Mouse (Mus musculus): ENCODE data around the gene Mospd3. TPM values are rescaled to one million over a fixed set of nuclear protein-coding genes. Genes with fewer than 3 reads are reported as not detected.

Gene Mospd3
- total RNA-seq (2015) (95.4 and 97.5 TPM in 2 replicates), total RNA-seq (2017) (3.6 and 5.5 TPM in 2 replicates)

DNA sequence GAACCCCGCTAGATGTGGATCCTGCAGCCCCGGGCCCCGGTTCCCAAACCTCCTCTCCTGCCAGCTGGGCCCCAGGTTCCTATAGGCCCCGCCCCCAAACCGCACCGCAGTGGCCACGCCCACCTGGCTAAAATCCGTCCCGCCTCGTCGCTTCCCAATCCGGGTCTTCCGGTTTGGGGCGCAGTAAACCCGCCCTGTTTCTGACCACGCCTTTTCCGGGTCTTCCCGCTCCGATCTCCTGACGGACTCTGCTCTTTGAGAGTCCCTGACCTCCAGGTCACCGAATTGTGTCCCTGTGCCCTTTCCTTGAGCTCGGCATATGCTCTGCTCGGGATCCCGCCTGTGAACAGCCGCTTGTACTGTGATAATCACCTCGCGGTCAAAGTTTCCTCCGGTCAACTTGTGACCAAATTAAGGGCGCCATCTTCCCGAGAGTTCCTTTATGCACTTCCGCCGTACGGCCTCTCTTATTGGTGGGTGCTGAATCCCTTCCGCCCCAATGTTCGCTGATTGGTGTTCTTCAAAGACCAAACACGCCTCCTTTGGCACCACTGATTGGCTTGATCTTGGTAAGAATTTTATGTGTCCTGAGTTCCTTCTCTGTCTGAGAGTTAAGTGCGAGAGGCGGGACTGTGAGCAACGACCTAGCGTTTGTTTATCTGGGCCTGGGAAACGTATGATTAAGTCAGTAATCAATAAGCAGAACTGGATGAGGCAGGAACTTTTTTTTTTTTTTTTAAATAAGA, at the start of gene Mospd3:
Gene Mospd3, minus strand, starts transcription at position 440 of the 746 bp plus-strand sequence.
- peak; percentile 76 for ATAC-seq (replicated peaks; ENCODE audit: poor library complexity)

- peak; percentile 35 for ATAC-seq (replicated peaks; ENCODE audit: poor library complexity)
Measured at GRCm38 (mm10) chr5:137649669-137650571, 49.1 kb upstream of the Mospd3 start.

DNA sequence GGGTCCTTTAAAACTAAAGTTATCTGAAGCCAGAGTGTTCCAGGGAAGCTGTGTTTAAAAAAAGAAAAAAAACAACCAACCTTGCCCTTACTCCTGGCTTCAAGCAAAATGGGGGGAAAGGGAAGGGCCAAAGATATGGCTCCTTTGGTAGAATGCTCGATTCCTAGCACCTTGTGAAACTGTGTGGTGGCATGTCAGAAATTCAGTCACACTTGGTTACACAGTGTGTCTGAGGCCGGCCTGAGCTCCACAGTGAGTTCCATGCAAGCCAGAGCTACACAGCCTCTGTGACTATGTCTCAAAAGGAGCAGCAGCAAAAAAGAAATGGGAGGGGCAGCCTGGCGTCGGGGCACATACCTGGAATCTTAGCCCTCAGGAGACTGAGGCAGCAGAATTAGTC, 48.4 kb upstream of the Mospd3 start:
- ATAC-seq (replicated peaks; ENCODE audit: poor library complexity) = no peak

DNA sequence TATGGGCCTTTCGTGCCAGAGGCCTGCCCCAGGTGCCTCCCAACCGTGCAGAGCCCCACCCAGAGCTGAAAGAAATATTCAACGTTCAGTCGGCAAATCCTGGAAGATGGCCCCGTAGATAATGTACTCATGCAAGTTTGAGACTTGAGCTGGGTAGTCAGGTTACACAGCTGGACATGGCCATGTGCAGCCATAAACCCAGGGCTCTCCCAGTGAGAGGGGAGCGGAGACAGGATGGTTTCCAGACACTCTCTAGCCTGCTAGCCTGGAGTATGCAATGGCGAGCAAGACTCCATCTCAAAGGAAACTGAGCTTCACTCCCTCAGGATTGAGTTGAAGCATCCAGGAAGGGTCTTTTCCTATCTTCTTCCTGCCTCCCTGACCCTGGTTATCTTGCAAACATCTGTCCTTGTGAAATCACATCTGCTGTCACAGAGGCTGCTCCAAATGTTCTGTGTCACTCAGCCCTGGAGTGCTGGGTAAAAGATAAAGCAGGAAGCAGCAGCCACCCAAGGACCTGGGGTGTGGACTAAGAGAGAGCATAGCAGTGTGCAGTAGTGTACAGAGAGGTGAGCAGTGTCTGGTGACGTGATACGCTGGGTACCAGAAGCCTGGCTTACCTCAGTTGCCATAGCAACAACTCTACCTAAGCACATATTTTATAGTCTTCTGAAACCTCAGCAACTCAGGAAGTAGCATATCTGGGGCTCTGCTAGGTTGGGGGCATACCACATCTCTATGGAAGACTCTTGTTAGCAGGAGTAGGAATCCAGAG, 47.2 kb upstream of the Mospd3 start:
- ATAC-seq (replicated peaks; ENCODE audit: poor library complexity) = peak; percentile 27; the same call in 1 of the 2 replicates

GRCm38 (mm10) chr5:137645652-137646091, 44.8 kb upstream of the Mospd3 start, which contains the start of gene Irs3:
Irs3 (minus strand) TSS chr5:137645714.
- ATAC-seq (replicated peaks; ENCODE audit: poor library complexity) = peak; percentile 62

GRCm38 (mm10) chr5:137645091-137645651, 44.3 kb upstream of the Mospd3 start:
- ATAC-seq (replicated peaks; ENCODE audit: poor library complexity) = peak; percentile 58

DNA sequence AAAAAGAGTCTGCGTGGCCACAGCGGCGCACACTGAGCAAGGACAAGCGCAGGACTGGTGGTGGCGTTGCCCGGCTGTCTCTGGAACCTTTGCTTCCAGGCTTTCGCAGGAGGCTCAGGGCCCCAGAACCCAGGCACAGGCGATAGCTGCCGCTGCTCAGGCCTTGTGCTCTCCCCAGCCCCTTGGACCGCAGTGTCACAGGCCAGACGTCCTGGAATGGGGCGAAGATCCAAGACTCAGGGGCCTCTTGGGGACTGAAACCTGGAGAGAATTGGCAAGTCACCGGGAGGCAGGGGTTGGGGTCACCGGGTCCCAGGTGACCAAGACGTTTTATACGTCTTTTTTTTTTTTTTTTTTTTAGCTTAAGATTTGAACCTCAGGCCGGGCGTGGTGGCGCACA, 43.6 kb upstream of the Mospd3 start:
- no peak for ATAC-seq (replicated peaks; ENCODE audit: poor library complexity)

DNA sequence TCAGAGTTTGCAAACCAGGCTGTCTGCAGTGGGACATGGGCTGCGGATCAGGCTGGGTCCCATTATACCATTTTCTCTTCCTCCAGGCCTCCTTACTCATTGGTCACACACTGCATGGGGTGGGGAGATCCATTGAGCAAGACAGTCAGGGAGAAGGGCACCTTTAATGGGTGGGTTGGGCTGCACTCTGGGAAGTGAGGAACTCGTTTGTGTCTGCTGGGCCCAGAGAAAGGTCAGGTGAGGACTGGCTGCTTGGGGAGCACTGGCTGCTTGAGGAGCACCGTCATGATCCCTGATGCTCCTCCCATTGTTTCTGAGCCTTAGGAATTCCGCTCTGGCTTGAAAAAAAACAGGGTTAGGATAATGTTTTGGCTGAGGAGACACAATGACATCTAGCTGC, 42.0 kb upstream of the Mospd3 start:
- no peak for ATAC-seq (replicated peaks; ENCODE audit: poor library complexity)

- ATAC-seq (replicated peaks; ENCODE audit: poor library complexity) = peak; percentile 23
Measured at GRCm38 (mm10) chr5:137641054-137641453, 40.2 kb upstream of the Mospd3 start, which contains the start of gene Sap25. Sap25 (plus strand) TSS chr5:137641334.

DNA sequence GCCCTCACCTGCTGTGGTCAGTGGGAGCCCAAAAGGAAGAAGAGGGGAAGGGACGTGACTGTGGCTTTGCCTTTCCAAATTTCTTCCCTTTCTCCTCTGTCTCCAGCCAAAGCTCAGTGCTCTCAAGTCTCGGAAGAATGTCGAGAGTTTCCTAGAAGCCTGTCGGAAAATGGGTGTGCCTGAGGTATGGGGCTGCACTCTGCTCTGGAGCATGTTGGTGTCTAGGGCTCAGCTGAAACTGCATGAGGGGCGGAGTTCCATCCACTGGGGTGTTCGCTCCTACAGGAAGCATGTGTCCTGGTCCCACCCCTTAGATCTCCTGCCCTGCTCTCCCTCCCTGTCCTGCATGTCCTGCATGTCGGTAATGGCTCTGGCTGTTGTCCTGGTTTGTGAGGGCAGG, 38.6 kb upstream of the Mospd3 start:
- ATAC-seq (replicated peaks; ENCODE audit: poor library complexity) = no peak

GRCm38 (mm10) chr5:137633397-137634084, 32.7 kb upstream of the Mospd3 start:
- ATAC-seq (replicated peaks; ENCODE audit: poor library complexity) = no peak

- no peak for ATAC-seq (replicated peaks; ENCODE audit: poor library complexity)
Measured at GRCm38 (mm10) chr5:137631591-137631990, 30.7 kb upstream of the Mospd3 start.

DNA sequence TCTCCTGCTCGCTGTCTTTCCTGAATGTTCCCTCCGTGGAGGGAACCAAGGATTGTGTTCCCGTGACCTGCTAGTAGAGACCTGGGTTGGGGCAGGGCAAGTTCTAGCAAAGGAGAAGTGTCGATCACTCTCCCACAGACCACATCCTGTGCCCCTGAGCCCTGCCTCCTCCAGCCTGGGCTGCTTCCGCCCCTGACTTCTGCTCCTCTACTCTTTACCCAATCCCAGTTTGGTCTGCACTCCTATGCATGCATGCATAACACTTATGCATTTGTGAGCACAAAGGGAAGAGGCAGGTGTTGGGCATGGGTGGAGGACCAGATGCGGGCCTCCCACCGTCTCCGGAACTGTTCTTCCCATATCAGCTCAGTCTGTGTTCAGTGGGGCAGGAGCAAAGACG, 30.3 kb upstream of the Mospd3 start:
- ATAC-seq (replicated peaks; ENCODE audit: poor library complexity) = peak; percentile 50

GRCm38 (mm10) chr5:137630602-137631001, 29.7 kb upstream of the Mospd3 start:
- no peak for ATAC-seq (replicated peaks; ENCODE audit: poor library complexity)

- no peak for ATAC-seq (replicated peaks; ENCODE audit: poor library complexity)
Measured at GRCm38 (mm10) chr5:137629906-137630545, 29.2 kb upstream of the Mospd3 start.

DNA sequence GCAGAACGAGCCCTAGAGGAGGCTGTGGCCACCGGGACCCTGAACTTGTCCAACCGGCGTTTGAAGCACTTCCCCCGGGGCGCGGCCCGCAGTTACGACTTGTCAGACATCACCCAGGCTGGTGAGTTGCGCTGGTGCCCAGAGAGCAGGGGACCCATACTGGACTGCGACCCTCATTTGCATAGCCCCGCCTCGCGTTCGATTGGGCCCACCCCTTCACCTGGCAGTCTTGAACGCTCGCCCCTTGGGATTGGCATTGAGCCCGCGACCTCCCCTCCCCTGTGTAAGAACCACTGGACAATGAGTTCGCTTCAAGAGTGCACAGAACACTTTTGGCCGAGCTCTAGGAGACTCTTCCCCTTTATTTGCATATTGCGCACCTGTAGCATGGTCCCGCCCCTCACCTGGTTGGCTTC, 28.5 kb upstream of the Mospd3 start:
- no peak for ATAC-seq (replicated peaks; ENCODE audit: poor library complexity)

GRCm38 (mm10) chr5:137628498-137629305, 27.8 kb upstream of the Mospd3 start, which contains the start of the genes Fbxo24, Lrch4 and Gm20605:
Fbxo24 (minus strand) TSS chr5:137629002.
Lrch4 (plus strand) TSS chr5:137629121.
Gm20605 (plus strand) TSS chr5:137629175.
- ATAC-seq (replicated peaks; ENCODE audit: poor library complexity) = peak; percentile 81

- no peak for ATAC-seq (replicated peaks; ENCODE audit: poor library complexity)
Measured at GRCm38 (mm10) chr5:137627991-137628390, 27.1 kb upstream of the Mospd3 start.
